Mouse (Mus musculus): ENCODE results near the gene Gfi1. TPM values are rescaled to one million over a fixed set of nuclear protein-coding genes. Genes with fewer than 3 reads are reported as not detected.

The Gfi1 gene
- total RNA-seq (2014; rRNA removed) (0.05 TPM in 1 of 2 replicates, not detected in the other), polyA plus RNA-seq (2015; fragmentation: Nextera tagmentation; extraction: Ambion mirVana) (not detected in 2 replicates)

DNA sequence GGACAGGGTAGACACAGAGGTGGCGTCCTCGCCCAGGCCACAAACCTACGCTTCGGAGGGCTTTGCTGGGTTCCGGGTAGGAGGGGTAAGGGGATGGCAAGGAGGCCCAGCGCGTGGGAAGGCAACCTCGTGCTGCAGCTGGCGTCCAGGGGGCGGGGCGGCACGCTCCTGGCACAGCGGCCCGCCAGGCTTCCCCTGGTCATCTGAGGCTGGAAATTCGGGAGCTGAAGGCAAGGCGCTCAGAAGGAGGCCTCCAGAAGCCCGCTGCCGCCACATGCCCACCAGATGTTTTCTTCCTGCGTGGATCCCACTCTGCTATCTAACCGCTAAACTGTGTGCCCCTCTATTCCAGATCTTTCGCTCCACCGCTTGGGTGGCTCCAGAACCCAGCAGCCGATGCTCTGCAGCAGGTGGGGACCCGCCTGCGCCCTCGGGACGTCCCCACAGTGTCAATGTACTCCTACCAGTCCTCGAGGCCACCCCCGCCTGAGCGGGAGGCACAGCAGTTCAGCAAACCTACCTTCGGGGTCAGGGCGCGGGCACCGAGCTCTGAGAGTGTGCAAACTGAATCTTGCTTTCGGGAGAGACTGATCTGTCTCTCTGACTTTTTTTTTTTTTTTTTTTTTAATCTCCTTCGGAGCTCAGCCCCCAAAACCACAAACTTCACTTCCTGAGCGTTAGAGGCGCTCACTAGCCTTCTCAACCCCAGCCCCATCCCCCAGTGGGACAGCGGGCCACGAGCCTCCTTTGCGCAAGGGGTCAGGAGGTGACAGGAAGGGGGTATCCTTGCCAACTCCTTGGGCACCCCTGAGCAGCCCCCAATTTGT, at the start of gene Gfi1:
Gene Gfi1, minus strand, starts transcription at position 602 of the 827 bp plus-strand sequence.
- Histone ChIP-seq H3K27me3 (ENCODE audit: insufficient read depth, low read length) (peaks cover 60% of the 10 kb centered on the region), H3K9ac (replicated peaks; ENCODE audit: low read length, poor library complexity, severe bottlenecking) (no peak within 1 kb of the TSS), H3K4me1 (ENCODE audit: insufficient read depth, low read length) (peaks cover 20% of the 10 kb centered on the region), H3K4me2 (ENCODE audit: low read depth, low read length, poor library complexity, severe bottlenecking) (peak within 1 kb of the TSS; percentile 29), H3K36me3 (ENCODE audit: insufficient read depth, low read length) (no peaks in the 10 kb centered on the region), H3K4me3 (ENCODE audit: low read depth, low read length) (peak within 1 kb of the TSS; percentile 17; the same call in 1 of the 2 replicates), H3K9me3 (ENCODE audit: low read length) (no peaks in the 10 kb centered on the region), H3K27ac (ENCODE audit: low read depth, low read length) (no peak within 1 kb of the TSS)
- no peak for DNase-seq (ENCODE audit: low spot score)
- under 1% methylated on average over 41 of the region's 41 CpGs for WGBS
- TF ChIP-seq CTCF (IDR thresholded peaks at IDR 0.05): no peak
- ATAC-seq (ENCODE audit: low FRiP score): 0 out of 2 replicates have a peak, but pooled peaks have one; percentile 22

DNA sequence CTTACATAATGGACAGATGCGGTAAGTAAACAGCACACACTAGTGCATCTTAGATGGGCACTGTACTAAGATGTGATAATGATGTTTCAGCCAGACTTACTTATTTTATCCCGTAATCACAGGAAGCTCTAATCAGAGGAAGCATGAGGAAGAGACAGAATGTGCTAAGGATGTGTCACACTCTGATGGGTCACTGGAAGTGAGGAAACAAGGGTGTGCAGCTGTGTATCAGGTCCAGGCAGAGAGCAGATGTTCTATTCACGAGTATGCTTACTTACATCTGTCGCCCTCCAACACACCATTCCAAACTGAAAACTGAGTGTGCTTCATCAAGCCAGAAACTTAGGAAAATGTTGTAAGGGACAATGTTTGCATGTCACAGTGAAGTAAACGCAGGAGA, 46.2 kb upstream of the Gfi1 start:
- H3K9me3 ChIP-seq (ENCODE audit: low read length): no peaks in the 10 kb centered on the region
- no peak overlapping the region for H3K4me2 ChIP-seq (ENCODE audit: low read depth, low read length, poor library complexity, severe bottlenecking)
- H3K36me3 ChIP-seq (ENCODE audit: insufficient read depth, low read length): 0 out of 2 replicates have a peak, but pooled peaks cover 3% of the 10 kb centered on the region
- no peak for TF ChIP-seq CTCF (IDR thresholded peaks at IDR 0.05)
- WGBS: 89% methylated on average over 5 of the region's 5 CpGs
- ATAC-seq (ENCODE audit: low FRiP score): no peak
- DNase-seq (ENCODE audit: low spot score): no peak
- H3K9ac ChIP-seq (replicated peaks; ENCODE audit: low read length, poor library complexity, severe bottlenecking): no peak overlapping the region
- no peak overlapping the region for H3K27ac ChIP-seq (ENCODE audit: low read depth, low read length)
- no peaks in the 10 kb centered on the region for H3K4me1 ChIP-seq (ENCODE audit: insufficient read depth, low read length)
- H3K27me3 ChIP-seq (ENCODE audit: insufficient read depth, low read length): no peaks in the 10 kb centered on the region
- no peak overlapping the region for H3K4me3 ChIP-seq (ENCODE audit: low read depth, low read length)

DNA sequence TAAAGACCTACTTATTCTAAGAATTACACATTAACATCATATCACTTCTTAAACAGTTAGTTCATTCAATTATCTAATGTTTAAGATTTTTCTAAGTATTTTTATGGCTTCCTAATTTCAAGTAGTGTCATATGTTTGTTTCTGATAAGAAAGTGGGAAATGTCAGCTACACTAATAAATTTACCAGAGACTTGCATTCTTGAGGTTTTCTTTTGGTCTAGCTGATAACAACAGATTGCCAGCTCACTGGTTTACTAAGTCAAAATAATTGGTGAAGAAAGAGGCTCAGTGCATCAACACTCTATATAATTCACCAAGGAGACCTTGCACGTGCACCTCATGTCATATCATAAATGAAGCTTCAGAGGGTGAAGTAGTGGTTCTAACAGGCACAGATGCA, 42.4 kb upstream of the Gfi1 start:
- ATAC-seq (ENCODE audit: low FRiP score) (no peak), DNase-seq (ENCODE audit: low spot score) (no peak)
- H3K4me3 ChIP-seq (ENCODE audit: low read depth, low read length): no peak overlapping the region
- H3K4me1 ChIP-seq (ENCODE audit: insufficient read depth, low read length): no peaks in the 10 kb centered on the region
- no peak overlapping the region for H3K27ac ChIP-seq (ENCODE audit: low read depth, low read length)
- H3K27me3 ChIP-seq (ENCODE audit: insufficient read depth, low read length): no peaks in the 10 kb centered on the region
- 93% methylated on average over 1 of the region's 1 CpGs for WGBS
- TF ChIP-seq CTCF (IDR thresholded peaks at IDR 0.05): no peak
- H3K4me2 ChIP-seq (ENCODE audit: low read depth, low read length, poor library complexity, severe bottlenecking): no peak overlapping the region
- 0 out of 2 replicates have a peak, but pooled peaks cover 3% of the 10 kb centered on the region for H3K36me3 ChIP-seq (ENCODE audit: insufficient read depth, low read length)
- no peaks in the 10 kb centered on the region for H3K9me3 ChIP-seq (ENCODE audit: low read length)
- H3K9ac ChIP-seq (replicated peaks; ENCODE audit: low read length, poor library complexity, severe bottlenecking): no peak overlapping the region

DNA sequence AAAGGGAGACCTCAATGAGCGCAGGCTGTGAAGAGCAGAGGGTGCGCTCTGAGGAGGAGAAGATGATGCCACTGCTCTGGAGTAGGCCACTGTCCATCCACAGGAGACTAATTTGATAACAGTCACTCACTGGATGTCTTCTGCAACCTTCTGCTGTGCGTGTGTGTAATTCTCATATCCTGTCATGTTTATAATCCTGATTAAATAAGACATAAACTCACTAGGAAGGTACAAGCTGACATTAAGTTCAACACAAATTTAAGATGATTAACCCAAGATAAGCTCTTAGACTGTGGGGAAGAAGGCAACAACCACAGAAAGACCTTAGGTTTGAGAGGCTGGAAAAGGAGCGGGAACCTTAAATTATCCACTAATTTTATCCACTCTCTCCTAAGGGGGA, 40.1 kb upstream of the Gfi1 start:
- no peaks in the 10 kb centered on the region for H3K9me3 ChIP-seq (ENCODE audit: low read length)
- H3K4me3 ChIP-seq (ENCODE audit: low read depth, low read length): no peak overlapping the region
- 92% methylated on average over 4 of the region's 4 CpGs for WGBS
- no peak for TF ChIP-seq CTCF (IDR thresholded peaks at IDR 0.05)
- H3K27ac ChIP-seq (ENCODE audit: low read depth, low read length): no peak overlapping the region
- no peak overlapping the region for H3K4me2 ChIP-seq (ENCODE audit: low read depth, low read length, poor library complexity, severe bottlenecking)
- H3K9ac ChIP-seq (replicated peaks; ENCODE audit: low read length, poor library complexity, severe bottlenecking): no peak overlapping the region
- no peaks in the 10 kb centered on the region for H3K27me3 ChIP-seq (ENCODE audit: insufficient read depth, low read length)
- H3K4me1 ChIP-seq (ENCODE audit: insufficient read depth, low read length): no peaks in the 10 kb centered on the region
- ATAC-seq (ENCODE audit: low FRiP score) (no peak), DNase-seq (ENCODE audit: low spot score) (no peak)
- H3K36me3 ChIP-seq (ENCODE audit: insufficient read depth, low read length): no peaks in the 10 kb centered on the region

DNA sequence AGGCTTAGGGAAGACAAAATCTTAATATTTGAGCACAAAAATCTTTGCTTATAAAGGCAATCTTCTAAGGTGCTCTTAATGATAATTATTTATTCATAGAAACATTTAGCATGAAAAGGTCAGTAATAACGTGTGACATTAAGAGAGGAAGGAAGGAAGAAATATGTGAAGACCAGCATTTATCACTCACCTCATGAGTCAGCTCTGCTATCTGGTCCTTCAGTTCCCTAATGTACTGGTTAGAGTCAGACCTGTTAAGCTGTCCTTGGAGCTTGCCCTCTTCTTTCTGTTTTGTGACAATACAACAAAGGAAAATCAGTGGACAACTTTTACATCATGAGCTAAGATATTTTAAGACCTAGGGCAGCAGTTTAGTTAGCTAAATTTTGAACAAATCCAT, 38.6 kb upstream of the Gfi1 start:
- no peaks in the 10 kb centered on the region for H3K9me3 ChIP-seq (ENCODE audit: low read length)
- TF ChIP-seq CTCF (IDR thresholded peaks at IDR 0.05): no peak
- no peaks in the 10 kb centered on the region for H3K36me3 ChIP-seq (ENCODE audit: insufficient read depth, low read length)
- ATAC-seq (ENCODE audit: low FRiP score): no peak
- no peak overlapping the region for H3K9ac ChIP-seq (replicated peaks; ENCODE audit: low read length, poor library complexity, severe bottlenecking)
- no peak for DNase-seq (ENCODE audit: low spot score)
- no peaks in the 10 kb centered on the region for H3K27me3 ChIP-seq (ENCODE audit: insufficient read depth, low read length)
- H3K4me3 ChIP-seq (ENCODE audit: low read depth, low read length): no peak overlapping the region
- 80% methylated on average over 1 of the region's 1 CpGs for WGBS
- no peak overlapping the region for H3K4me2 ChIP-seq (ENCODE audit: low read depth, low read length, poor library complexity, severe bottlenecking)
- no peak overlapping the region for H3K27ac ChIP-seq (ENCODE audit: low read depth, low read length)
- no peaks in the 10 kb centered on the region for H3K4me1 ChIP-seq (ENCODE audit: insufficient read depth, low read length)

DNA sequence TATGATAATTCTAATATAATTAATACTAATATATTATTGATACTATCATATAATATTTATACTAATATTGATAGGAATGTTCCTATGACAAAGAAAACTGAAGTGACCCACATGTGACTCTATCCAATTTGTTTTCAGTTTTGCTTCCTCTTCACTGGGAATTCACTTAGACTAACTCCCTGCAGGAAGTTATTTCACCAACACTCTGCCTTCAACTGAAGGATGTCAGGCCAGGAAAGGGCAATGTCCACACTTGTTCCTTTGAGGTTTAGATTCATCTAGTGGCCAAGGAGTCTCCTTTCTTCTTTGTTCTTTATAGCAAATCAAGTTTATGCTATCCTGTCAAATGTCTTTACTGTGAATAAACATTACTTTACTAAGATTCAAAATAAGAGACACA, 37.8 kb upstream of the Gfi1 start:
- TF ChIP-seq CTCF (IDR thresholded peaks at IDR 0.05): no peak

More for the DNA sequence above, 37.8 kb upstream of the Gfi1 start:
- no peak for DNase-seq (ENCODE audit: low spot score)
- Histone ChIP-seq H3K27me3 (ENCODE audit: insufficient read depth, low read length) (no peaks in the 10 kb centered on the region), H3K9me3 (ENCODE audit: low read length) (no peaks in the 10 kb centered on the region), H3K4me2 (ENCODE audit: low read depth, low read length, poor library complexity, severe bottlenecking) (no peak overlapping the region), H3K4me1 (ENCODE audit: insufficient read depth, low read length) (no peaks in the 10 kb centered on the region), H3K9ac (replicated peaks; ENCODE audit: low read length, poor library complexity, severe bottlenecking) (no peak overlapping the region), H3K4me3 (ENCODE audit: low read depth, low read length) (no peak overlapping the region), H3K27ac (ENCODE audit: low read depth, low read length) (no peak overlapping the region), H3K36me3 (ENCODE audit: insufficient read depth, low read length) (no peaks in the 10 kb centered on the region)
- no peak for ATAC-seq (ENCODE audit: low FRiP score)

All from midbrain, postnatal 0 days (tissue).